Mouse (Mus musculus) G1E (cell line): ENCODE measurements around the gene Gcnt2. TPM values are rescaled to one million over a fixed set of nuclear protein-coding genes. Genes with fewer than 3 reads are reported as not detected.
"Not testable (repeated sequence)": the region's sequence is repeated elsewhere in the genome, so short reads cannot be mapped to it uniquely, and the experiment has no call there.

Experiments used
- ATAC-seq: 2 replicates; pipeline ENCODE4 v1.8.0; 2016; ENCODE audit warnings: mild to moderate bottlenecking; ENCODE audit not compliant: insufficient number of reproducible peaks, poor library complexity, low FRiP score, severe bottlenecking; ENCODE audit errors: extremely low read depth
- DNase-seq: peaks from one replicate; pipeline ENCODE4 v3.0.0; 2012; ENCODE audit warnings: low spot score
- H3K27me3 ChIP-seq: 2 replicates; pipeline ENCODE4 v1.6.1; 2012; ENCODE audit warnings: mild to moderate bottlenecking, low read length, inconsistent platforms; ENCODE audit not compliant: insufficient read depth
- H3K36me3 ChIP-seq: replicated peaks from 2 replicates; pipeline ENCODE3; 2012; ENCODE audit warnings: mild to moderate bottlenecking, inconsistent platforms
- H3K4me1 ChIP-seq: 2 replicates; pipeline ENCODE4 v1.6.1; 2012; ENCODE audit warnings: low read depth, low read length, inconsistent platforms, mixed read lengths; ENCODE audit not compliant: insufficient read depth
- H3K4me3 ChIP-seq: 2 replicates; pipeline ENCODE4 v1.5.1; 2012; ENCODE audit warnings: low read depth, mild to moderate bottlenecking, inconsistent platforms, low read length, moderate library complexity, mixed read lengths
- H3K9me3 ChIP-seq: replicated peaks from 2 replicates; pipeline ENCODE4 v1.6.1; 2012; ENCODE audit warnings: inconsistent platforms
- CTCF ChIP-seq: IDR thresholded peaks from 2 replicates; pipeline ENCODE4 v1.5.1; 2012; ENCODE audit warnings: low read depth, low read length, inconsistent platforms, mixed read lengths
- GATA1 ChIP-seq: IDR thresholded peaks from 2 replicates; pipeline ENCODE4 v1.6.1; 2012; ENCODE audit warnings: borderline replicate concordance, low read length, inconsistent platforms, mixed read lengths
- GATA2 ChIP-seq: IDR thresholded peaks from 2 replicates; pipeline ENCODE4 v1.6.1; 2012; ENCODE audit warnings: low read depth, low read length, inconsistent platforms, borderline replicate concordance
- POLR2AphosphoS5 ChIP-seq: IDR thresholded peaks from 2 replicates; pipeline ENCODE4 v1.6.1; 2012; ENCODE audit warnings: low read depth, low read length, inconsistent platforms; ENCODE audit not compliant: insufficient replicate concordance
- TAL1 ChIP-seq: conservative IDR thresholded peaks from 2 replicates; pipeline ENCODE4 v1.6.1; 2012; ENCODE audit warnings: low read depth, low read length, inconsistent platforms, mixed read lengths
- polyA plus RNA-seq: library from polyadenylated mRNA; stranded (reverse); fragments of >175 nt; gene quantifications from 2 replicates; pipeline ENCODE4 v1.2.3, GENCODE M21; 2012
- total RNA-seq, 2 experiments: library from RNA; stranded (forward) in 1 of 2; stranded (reverse) in 1 of 2; fragments of 200-1000 nt in 1 of 2; fragments of >200 nt in 1 of 2; fragmentation: Nextera tagmentation in 1 of 2; gene quantifications; 2 replicates each; pipeline ENCODE4 v1.2.3; 2014 to 2017

Gcnt2 gene
- total and polyA plus RNA-seq, 3 experiments = 0.71 TPM; not detected in 2

DNA sequence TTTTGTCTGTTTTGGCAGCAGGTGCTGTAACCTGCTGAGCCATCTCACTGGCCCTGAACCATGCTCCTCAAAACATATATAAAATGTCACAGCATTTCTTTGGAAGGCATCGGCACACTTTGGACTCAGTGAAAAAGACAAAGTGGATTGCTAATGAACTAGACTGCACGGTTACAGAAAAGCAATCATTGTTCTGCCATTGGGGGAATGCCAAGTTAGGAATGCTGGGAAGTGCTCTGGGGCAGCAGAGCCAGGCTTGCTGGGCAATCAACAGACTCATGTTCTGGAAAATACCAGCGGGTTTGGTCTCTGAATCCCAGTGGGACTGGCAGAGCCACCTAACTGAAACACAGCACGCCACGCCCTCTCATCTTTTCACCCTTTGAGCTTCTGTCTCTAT lies 31.0 kb downstream of the Gcnt2 start:
- no peak for TF ChIP-seq GATA2
- no peak for TF ChIP-seq TAL1
- no peak for TF ChIP-seq CTCF
- TF ChIP-seq GATA1 = no peak
- TF ChIP-seq POLR2AphosphoS5 = no peak
- no peak for DNase-seq
- Histone ChIP-seq H3K4me3 (no peak overlapping the region), H3K9me3 (no peaks in the 10 kb centered on the region), H3K36me3 (no peaks in the 10 kb centered on the region), H3K27me3 (no peaks in the 10 kb centered on the region), H3K4me1 (no peaks in the 10 kb centered on the region)
- ATAC-seq = no peak

DNA sequence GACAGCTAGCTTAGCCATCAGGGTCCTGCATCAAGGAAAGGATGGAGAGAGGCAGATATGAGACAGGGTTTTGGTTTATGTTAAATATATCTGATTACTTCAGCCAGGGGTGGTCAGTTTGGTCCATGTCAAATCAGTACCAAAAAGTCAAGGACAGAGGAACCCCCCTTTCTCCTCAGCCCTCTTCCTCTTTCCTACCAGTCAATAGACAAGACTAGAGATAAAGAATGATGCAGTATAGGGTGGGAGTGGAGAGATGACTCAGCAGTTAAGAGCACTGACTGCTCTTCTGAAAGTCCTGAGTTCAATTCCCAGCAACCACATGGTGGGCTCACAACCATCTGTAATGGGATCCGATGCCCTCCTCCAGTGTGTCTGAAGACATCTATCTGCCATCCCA lies 31.8 kb downstream of the Gcnt2 start:
- not testable (repeated sequence) for H3K27me3 ChIP-seq, H3K4me1 ChIP-seq, DNase-seq, ATAC-seq, H3K36me3 ChIP-seq, H3K4me3 ChIP-seq, H3K9me3 ChIP-seq

DNA sequence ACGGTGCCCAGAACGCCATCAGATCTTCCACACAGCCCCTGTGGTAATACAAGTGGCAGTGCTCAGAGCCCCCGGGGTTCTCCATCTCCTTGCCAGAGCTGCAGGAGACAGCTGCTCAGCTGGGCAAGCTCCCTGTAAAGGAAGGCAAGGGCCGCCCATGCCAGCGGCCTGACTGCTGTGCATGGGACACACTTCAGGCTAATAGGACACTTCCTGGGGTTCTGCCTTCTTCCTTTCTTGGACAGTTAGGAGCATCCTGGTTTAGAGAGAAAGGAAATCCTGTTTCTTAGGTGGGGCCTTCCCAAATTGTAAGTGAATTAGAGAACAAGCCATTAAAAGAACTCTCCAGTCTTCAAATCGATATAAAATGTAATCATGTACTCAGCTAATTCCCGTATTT lies 32.5 kb downstream of the Gcnt2 start:
- no peak for ATAC-seq
- DNase-seq = no peak
- Histone ChIP-seq H3K27me3 (no peaks in the 10 kb centered on the region), H3K4me3 (no peak overlapping the region), H3K4me1 (no peaks in the 10 kb centered on the region), H3K36me3 (no peaks in the 10 kb centered on the region), H3K9me3 (no peaks in the 10 kb centered on the region)
- TF ChIP-seq CTCF = no peak
- no peak for TF ChIP-seq TAL1
- no peak for TF ChIP-seq GATA2
- TF ChIP-seq POLR2AphosphoS5 = no peak
- TF ChIP-seq GATA1 = no peak

DNA sequence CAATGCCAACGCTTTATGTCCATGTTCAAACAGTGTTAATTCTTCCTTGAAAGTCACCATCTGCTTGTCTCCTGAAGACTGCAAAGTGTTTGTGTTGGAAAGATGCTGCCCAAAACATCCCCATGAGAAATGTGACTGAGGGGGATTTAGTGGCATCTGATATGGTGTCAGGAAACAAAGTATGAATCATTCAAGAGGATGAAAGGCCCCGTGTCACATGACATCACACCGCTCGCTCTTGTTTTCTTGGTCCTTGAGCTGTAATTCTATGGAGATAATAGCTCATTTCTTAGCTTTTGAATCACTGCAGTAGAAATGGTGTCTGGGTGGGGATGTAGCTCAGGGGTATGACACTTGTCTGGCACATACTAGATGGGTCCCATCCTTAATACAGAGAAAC lies 33.0 kb downstream of the Gcnt2 start:
- Histone ChIP-seq H3K4me3 (no peak overlapping the region), H3K36me3 (no peaks in the 10 kb centered on the region), H3K9me3 (no peaks in the 10 kb centered on the region), H3K4me1 (no peaks in the 10 kb centered on the region), H3K27me3 (no peaks in the 10 kb centered on the region)
- TF ChIP-seq POLR2AphosphoS5 = no peak
- no peak for TF ChIP-seq GATA1
- no peak for TF ChIP-seq CTCF
- no peak for TF ChIP-seq TAL1
- no peak for TF ChIP-seq GATA2
- ATAC-seq = no peak
- no peak for DNase-seq

DNA sequence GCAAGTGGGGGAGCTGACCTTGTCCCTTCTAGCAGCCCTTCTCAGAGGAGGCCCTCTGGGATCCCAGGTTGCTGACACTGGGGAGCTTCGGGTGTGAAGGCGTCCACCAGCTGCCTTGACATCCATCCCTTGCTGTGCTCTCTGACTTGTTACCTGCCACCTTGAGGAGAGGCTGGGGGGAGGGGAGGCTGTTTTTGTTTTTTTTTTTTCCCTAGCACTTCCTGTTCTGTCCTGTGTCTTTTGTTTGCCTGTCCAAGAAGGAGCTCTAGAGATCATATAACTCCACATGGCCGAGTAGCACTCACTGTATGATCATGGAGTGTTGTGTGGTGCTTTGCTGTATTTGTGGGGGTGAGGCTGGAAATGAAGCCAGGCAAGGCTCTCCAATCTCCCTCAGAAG lies 34.0 kb downstream of the Gcnt2 start:
- H3K9me3 ChIP-seq = no peaks in the 10 kb centered on the region
- H3K4me3 ChIP-seq = no peak overlapping the region
- TF ChIP-seq POLR2AphosphoS5 (no peak), CTCF (no peak), GATA1 (no peak), TAL1 (no peak), GATA2 (no peak)
- DNase-seq = no peak
- H3K27me3 ChIP-seq = no peaks in the 10 kb centered on the region
- ATAC-seq = no peak
- H3K36me3 ChIP-seq = no peaks in the 10 kb centered on the region
- no peaks in the 10 kb centered on the region for H3K4me1 ChIP-seq

DNA sequence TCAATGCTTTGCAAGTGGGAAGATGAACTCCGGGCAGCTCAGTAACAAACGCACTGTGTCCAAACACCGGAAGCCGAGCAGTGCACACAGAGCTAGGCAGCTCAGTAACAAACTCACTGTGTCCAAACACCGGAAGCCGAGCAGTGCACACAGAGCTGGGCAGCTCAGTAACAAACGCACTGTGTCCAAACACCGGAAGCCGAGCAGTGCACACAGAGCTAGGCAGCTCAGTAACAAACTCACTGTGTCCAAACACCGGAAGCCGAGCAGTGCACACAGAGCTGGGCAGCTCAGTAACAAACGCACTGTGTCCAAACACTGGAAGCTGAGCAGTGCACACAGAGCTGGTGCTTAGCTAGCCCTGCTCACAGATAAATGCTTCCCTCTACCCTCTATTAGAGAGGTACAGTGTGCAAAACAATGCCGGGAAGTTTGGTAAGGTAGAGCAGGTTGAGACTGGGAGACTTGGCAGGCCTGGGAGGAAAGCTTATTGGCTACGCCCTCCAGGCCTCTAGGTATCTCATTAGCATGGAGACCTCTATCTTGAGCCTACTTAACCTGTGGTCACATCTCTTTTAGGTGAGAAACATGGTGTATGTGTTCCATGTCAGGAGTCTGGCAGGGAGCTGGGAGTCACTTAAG lies 38.6 kb downstream of the Gcnt2 start:
- not testable (repeated sequence) for H3K36me3 ChIP-seq, DNase-seq, H3K4me3 ChIP-seq, H3K9me3 ChIP-seq, H3K4me1 ChIP-seq, ATAC-seq, H3K27me3 ChIP-seq

DNA sequence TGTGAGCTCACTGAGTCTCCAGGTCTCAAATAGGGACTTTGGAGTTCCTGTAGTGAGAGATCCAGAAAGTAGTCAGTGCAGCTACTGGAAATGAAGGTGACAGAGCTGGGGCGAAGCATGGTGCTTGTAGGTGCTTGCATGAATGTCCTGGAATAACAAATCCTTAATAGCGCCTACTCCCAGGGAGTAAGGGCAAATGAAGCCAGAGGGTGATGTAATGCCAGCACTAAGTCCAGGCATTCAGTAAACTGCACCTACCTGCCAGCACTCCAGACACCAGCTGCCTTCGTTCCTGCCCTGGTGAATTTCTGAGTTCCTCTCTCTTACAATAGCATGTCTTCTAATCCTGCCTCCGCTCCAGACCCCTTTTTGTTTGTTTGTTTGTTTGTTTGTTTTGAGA lies 39.1 kb downstream of the Gcnt2 start:
- DNase-seq = no peak
- no peaks in the 10 kb centered on the region for H3K4me1 ChIP-seq
- ATAC-seq = no peak

More for the DNA sequence above, 39.1 kb downstream of the Gcnt2 start:
- TF ChIP-seq CTCF = no peak
- TF ChIP-seq TAL1 = no peak
- no peak for TF ChIP-seq GATA2
- H3K27me3 ChIP-seq = no peaks in the 10 kb centered on the region; the same call in 1 of the 2 replicates
- H3K36me3 ChIP-seq = no peaks in the 10 kb centered on the region
- H3K9me3 ChIP-seq = no peaks in the 10 kb centered on the region
- H3K4me3 ChIP-seq = no peak overlapping the region
